Mouse (Mus musculus) stomach, postnatal 0 days (tissue): ENCODE measurements at regions not wholly inside any gene's neighbourhood (a gene's known extent, or its start where the extent isn't known, plus 50 kb on each side); places are given as distances from the start of the nearest gene placed in this dataset.
A peak's percentile ranks its signal among the peaks of the same experiment; 100 is the strongest.

ENCODE experiments used
- ATAC-seq: fragments of 200-750 bp; cut with Nextera tagmentation; 2 replicates; pipeline ENCODE4 v1.8.0; 2017; ENCODE audit not compliant: low FRiP score, low TSS enrichment
- DNase-seq: peaks from one replicate; pipeline ENCODE4 v3.0.0-alpha.2; 2016; ENCODE audit warnings: low spot score
- H3K27ac ChIP-seq: fragments of 300-500 bp; sonication (generic); replicated peaks from 2 replicates; pipeline ENCODE4 v1.5.1; 2014; ENCODE audit warnings: mild to moderate bottlenecking, control low read depth
- H3K27me3 ChIP-seq: fragments of 300-500 bp; sonication (generic); 2 replicates; pipeline ENCODE4 v1.6.1; 2014; ENCODE audit warnings: low read length; ENCODE audit not compliant: control insufficient read depth, insufficient read depth
- H3K36me3 ChIP-seq: fragments of 300-500 bp; sonication (generic); 2 replicates; pipeline ENCODE4 v1.6.1; 2014; ENCODE audit warnings: low read length, mixed read lengths; ENCODE audit not compliant: control insufficient read depth, insufficient read depth
- H3K4me1 ChIP-seq: fragments of 300-500 bp; sonication (generic); replicated peaks from 2 replicates; pipeline ENCODE4 v1.6.1; 2014; ENCODE audit warnings: antibody characterized with exemption; ENCODE audit not compliant: control insufficient read depth, insufficient read depth
- H3K4me2 ChIP-seq: fragments of 300-500 bp; sonication (generic); replicated peaks from 2 replicates; pipeline ENCODE4 v1.6.1; 2014; ENCODE audit warnings: low read depth, mild to moderate bottlenecking, control low read depth, moderate library complexity
- H3K4me3 ChIP-seq: fragments of 300-500 bp; sonication (generic); 2 replicates; pipeline ENCODE4 v1.5.1; 2014; ENCODE audit warnings: low read depth, low read length, control low read depth
- H3K9ac ChIP-seq: fragments of 300-500 bp; sonication (generic); 2 replicates; pipeline ENCODE4 v1.6.1; 2014; ENCODE audit warnings: mild to moderate bottlenecking, low read length, control low read depth, mixed read lengths
- H3K9me3 ChIP-seq: fragments of 300-500 bp; sonication (generic); 2 replicates; pipeline ENCODE4 v1.6.1; 2016; ENCODE audit warnings: low read length; ENCODE audit not compliant: control insufficient read depth
- CTCF ChIP-seq: IDR thresholded peaks from 2 replicates; pipeline ENCODE4 v1.5.1; 2016; ENCODE audit warnings: antibody characterized with exemption, low read depth, mild to moderate bottlenecking, moderate library complexity
- EP300 ChIP-seq: optimal IDR thresholded peaks from 2 replicates; pipeline ENCODE3; 2016; ENCODE audit warnings: antibody characterized with exemption
- WGBS: fragments of 180-500 bp; shearing (Covaris S2); extraction: QIAGEN DNeasy Blood & Tissue Kit; methylation state at CpG from one replicate; pipeline ENCODE4 v1.1.7; 2014; 5-methylcytosine and 5-hydroxymethylcytosine counted together

DNA sequence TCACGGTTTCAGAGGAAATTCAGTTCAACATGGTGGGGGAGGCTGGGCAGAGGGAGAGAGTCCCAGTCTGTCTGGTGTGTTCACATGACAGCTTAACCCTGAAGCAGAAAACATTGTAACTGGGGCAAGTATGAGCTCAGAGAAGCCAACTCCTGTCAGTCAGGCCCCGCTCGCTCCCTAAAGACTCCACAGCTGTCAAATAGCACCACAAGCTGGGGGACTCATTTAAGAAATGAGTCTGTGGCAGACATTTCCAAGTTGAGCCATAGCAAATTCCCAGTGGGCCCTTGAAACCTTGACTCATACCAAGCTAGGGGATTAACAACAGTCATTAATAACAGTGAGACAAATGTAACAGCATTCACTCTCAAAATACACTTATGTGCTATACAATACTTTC lies 160.4 kb downstream of the Tomm20 start:
- H3K9me3 ChIP-seq = no peaks in the 10 kb centered on the region
- no peak overlapping the region for H3K9ac ChIP-seq
- DNase-seq = no peak
- H3K4me2 ChIP-seq = no peak overlapping the region
- WGBS = 72% methylated on average over 3 of the region's 3 CpGs
- no peak for ATAC-seq
- H3K27ac ChIP-seq = no peak overlapping the region
- H3K4me3 ChIP-seq = no peak overlapping the region
- H3K27me3 ChIP-seq = no peaks in the 10 kb centered on the region
- no peaks in the 10 kb centered on the region for H3K36me3 ChIP-seq
- TF ChIP-seq EP300 = no peak
- TF ChIP-seq CTCF = no peak
- H3K4me1 ChIP-seq = no peaks in the 10 kb centered on the region; the same call in 1 of the 2 replicates

DNA sequence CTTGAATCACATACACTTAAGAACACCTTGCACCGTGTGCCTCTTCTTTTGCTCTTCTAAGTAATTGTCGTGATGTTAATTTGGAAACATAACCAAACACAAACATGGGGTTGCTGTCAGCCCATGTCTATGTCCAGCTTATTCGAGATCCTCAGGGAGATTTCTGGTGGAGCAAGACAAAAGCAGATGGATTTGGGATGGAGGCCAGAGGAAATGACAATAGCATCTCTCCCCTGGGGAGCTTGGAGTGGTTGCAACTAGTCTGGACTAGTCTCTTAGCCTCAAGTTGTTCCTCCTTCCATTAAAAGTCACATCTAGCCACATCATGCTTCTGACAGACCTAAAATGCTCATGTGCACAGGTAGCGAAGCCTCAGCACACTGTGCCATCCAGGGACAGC lies 161.0 kb downstream of the Tomm20 start:
- no peaks in the 10 kb centered on the region for H3K27me3 ChIP-seq
- no peak overlapping the region for H3K27ac ChIP-seq
- no peak overlapping the region for H3K4me3 ChIP-seq
- no peaks in the 10 kb centered on the region for H3K36me3 ChIP-seq
- H3K9me3 ChIP-seq = no peaks in the 10 kb centered on the region
- H3K4me1 ChIP-seq = no peaks in the 10 kb centered on the region; the same call in 1 of the 2 replicates
- no peak overlapping the region for H3K4me2 ChIP-seq
- no peak for DNase-seq
- TF ChIP-seq CTCF (no peak), EP300 (no peak)
- 75% methylated on average over 4 of the region's 4 CpGs for WGBS
- H3K9ac ChIP-seq = no peak overlapping the region
- ATAC-seq = no peak

DNA sequence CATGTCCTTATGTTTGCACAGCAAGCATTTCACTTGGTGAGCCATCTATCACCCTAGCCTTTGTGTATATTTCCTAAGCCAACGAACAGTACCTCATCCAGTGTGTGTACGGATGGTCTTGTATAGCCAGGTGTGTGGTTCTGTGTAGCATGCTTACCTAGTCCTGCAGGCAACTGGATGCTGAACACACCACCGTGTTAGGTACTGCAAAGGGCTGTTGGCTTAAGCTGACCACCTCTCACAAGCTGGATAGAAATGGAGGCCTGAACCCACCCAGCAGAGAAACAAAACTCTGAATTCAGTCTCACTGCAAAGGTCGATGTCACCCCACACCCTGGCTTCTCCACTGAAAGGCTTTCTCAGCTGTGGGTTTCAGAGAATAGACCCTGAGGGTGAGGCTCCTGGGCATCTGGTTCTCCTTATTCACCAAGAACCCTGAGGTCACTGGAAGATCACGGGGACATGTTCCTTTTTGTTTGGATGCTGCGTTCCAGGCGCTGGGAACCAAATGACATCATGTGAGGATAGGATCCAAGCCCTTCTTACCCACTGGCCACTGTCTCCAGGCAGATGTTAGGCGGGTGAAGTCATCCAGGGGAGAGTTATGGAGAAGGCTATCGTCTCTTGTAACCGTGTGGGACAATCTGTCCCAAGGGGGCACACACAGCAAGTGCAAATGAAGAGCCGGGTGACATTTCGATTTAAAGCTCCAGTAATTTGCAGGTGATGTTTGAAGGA lies 161.8 kb downstream of the Tomm20 start:
- no peak overlapping the region for H3K4me2 ChIP-seq
- TF ChIP-seq EP300 (no peak), CTCF (no peak)
- DNase-seq = no peak
- no peaks in the 10 kb centered on the region for H3K27me3 ChIP-seq
- ATAC-seq = no peak
- no peak overlapping the region for H3K4me3 ChIP-seq
- H3K9ac ChIP-seq = no peak overlapping the region
- no peaks in the 10 kb centered on the region; the same call in 1 of the 2 replicates for H3K4me1 ChIP-seq
- 71% methylated on average over 12 of the region's 12 CpGs for WGBS
- H3K27ac ChIP-seq = no peak overlapping the region
- H3K9me3 ChIP-seq = no peaks in the 10 kb centered on the region
- no peaks in the 10 kb centered on the region for H3K36me3 ChIP-seq

DNA sequence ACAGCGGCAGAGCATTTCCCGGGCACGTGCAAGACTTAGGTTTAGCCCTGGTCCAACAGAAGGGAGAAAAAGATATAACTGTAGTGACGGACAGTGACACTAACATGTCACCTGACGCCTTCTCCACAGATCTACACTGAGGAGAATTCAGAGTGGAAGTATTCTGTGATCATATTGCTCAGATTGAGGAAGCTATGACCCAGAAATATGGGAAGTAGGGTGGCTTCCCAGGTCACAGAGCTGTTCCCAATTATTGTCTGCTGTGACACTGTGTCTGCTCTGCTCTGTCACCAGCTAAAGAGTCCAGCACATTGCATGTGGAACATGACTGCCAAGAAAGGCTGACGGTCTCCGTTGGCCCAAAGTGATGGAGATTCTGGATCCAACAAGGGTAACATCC lies 167.0 kb downstream of the Tomm20 start:
- 87% methylated on average over 7 of the region's 7 CpGs for WGBS
- DNase-seq = no peak
- no peaks in the 10 kb centered on the region for H3K4me1 ChIP-seq

DNA sequence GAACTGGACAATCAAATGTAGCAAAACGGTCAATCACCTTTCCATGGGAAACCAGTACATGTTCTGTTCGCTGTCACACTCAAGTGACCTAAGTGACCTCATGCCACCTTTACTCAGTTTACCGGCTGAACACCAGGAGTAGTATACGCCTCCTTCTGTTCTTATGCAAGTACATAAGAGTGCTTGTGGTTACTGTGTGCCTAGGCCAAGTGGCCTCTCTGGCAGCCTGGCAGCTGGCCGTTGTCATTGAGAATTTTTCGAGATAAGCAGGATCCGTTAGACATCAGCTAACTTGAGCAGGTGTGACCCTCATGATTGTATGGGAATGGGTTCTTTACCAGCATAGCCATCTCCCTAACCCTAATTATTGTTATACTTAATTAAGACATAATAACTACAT lies 167.5 kb downstream of the Tomm20 start:
- Histone ChIP-seq H3K27ac (no peak overlapping the region), H3K4me3 (no peak overlapping the region), H3K9ac (no peak overlapping the region), H3K4me2 (no peak overlapping the region), H3K36me3 (no peaks in the 10 kb centered on the region), H3K27me3 (no peaks in the 10 kb centered on the region), H3K9me3 (no peaks in the 10 kb centered on the region), H3K4me1 (no peaks in the 10 kb centered on the region)
- 83% methylated on average over 7 of the region's 7 CpGs for WGBS
- no peak for TF ChIP-seq CTCF
- TF ChIP-seq EP300 = no peak
- ATAC-seq (no peak), DNase-seq (no peak)

More for the DNA sequence above, 167.0 kb downstream of the Tomm20 start:
- Histone ChIP-seq H3K9me3 (no peaks in the 10 kb centered on the region), H3K36me3 (no peaks in the 10 kb centered on the region), H3K27ac (no peak overlapping the region), H3K4me2 (no peak overlapping the region), H3K4me3 (no peak overlapping the region), H3K9ac (no peak overlapping the region), H3K27me3 (no peaks in the 10 kb centered on the region)
- no peak for ATAC-seq
- TF ChIP-seq CTCF (no peak), EP300 (no peak)

DNA sequence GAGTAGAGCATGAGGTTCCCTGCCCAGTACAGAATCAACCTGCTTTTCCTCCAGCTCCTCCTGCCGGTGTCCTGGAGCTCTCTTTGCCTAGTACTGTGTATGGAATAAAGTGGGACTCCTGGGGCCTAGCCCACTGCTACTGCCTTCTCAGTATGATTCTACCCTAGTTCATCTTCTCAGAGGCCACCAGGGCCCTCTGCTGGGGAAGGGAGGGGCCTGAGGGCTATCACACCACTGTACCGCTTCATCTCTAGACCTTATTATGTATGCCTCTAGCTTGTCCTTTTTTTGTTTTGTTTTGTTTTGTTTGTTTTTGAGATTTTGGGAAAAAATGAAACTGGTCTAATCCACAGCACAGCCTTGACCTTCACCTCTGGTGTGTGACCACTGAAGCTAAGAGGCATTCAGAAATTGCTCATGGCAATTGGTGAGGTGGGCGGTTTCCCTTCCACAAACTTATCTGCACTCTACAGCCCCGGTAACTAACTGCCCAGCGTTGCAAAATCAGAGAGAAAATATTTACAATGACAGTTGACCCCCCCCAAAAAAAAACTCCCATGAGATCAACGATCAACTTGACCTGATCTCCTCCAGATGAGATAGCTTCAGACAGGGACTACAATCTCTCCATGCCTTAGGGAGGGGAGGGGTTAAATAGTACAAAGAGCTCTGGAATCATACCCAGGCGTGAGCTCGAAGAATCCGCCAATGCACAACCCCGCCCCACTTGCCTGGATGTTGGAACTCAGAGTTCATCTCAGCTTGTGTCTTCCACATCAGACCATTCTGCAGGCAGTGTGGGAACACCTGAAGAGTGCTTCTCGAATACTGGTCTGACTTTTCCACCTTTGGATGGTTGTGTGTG lies 168.8 kb downstream of the Tomm20 start:
- 72% methylated on average over 11 of the region's 11 CpGs for WGBS
- no peak overlapping the region for H3K4me2 ChIP-seq
- peak; percentile 29; the same call in 1 of the 2 replicates for ATAC-seq
- DNase-seq = no peak
- H3K27me3 ChIP-seq = no peaks in the 10 kb centered on the region
- H3K36me3 ChIP-seq = no peaks in the 10 kb centered on the region
- H3K4me3 ChIP-seq = no peak overlapping the region
- H3K27ac ChIP-seq = no peak overlapping the region
- no peaks in the 10 kb centered on the region for H3K9me3 ChIP-seq
- TF ChIP-seq CTCF = peak; percentile 35; the same call in 1 of the 2 replicates
- no peak for TF ChIP-seq EP300
- H3K9ac ChIP-seq = no peak overlapping the region
- H3K4me1 ChIP-seq = no peaks in the 10 kb centered on the region
